Mouse (Mus musculus) frontal cortex, postnatal 14 days (tissue): ENCODE data around the gene Srxn1.

Experiments used
- DNase-seq, 2 experiments: peaks; one replicate each; pipeline ENCODE4 v3.0.0; 2022; ENCODE audit warnings: low spot score in 2 of 2

Srxn1 gene

DNA sequence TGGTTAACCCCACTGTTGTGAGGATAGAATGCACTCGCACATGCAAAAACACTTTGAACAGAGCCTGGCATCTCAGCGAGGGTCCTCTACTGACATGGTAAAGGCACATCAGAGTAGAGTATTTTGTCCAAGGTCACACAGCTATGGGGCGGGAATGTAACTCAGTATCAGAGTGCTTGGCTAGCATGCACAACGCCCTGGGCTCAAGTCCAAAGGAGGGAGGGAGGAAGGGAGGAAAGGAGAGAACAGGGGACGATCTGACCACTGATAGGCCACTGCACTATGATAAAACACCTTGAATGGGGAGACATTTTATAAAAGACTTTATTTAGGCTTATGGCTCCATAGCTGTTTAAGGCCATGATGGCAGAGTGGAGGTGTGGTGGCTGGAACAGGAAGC lies 15.7 kb upstream of the Srxn1 start:
- no peak for DNase-seq

DNA sequence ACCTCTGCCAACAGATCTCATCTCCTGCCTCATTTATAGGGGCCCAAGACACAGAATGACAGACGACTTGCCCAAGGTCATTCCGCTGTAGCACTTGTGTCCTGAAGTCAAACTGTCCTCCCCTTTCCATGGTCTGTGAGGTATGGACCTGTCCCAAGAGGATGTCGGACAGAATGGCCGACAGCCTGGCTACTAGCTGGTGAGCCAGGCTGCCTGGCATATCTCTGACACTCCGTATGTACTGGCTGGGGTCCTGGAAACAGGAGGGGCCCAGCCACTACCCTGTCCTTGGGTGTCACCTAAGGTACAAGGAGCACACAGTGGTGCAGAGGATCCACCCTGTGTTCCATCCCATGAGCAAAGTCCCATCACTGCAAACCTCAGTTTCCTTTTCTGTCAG lies 14.8 kb upstream of the Srxn1 start:
- DNase-seq: no peak

DNA sequence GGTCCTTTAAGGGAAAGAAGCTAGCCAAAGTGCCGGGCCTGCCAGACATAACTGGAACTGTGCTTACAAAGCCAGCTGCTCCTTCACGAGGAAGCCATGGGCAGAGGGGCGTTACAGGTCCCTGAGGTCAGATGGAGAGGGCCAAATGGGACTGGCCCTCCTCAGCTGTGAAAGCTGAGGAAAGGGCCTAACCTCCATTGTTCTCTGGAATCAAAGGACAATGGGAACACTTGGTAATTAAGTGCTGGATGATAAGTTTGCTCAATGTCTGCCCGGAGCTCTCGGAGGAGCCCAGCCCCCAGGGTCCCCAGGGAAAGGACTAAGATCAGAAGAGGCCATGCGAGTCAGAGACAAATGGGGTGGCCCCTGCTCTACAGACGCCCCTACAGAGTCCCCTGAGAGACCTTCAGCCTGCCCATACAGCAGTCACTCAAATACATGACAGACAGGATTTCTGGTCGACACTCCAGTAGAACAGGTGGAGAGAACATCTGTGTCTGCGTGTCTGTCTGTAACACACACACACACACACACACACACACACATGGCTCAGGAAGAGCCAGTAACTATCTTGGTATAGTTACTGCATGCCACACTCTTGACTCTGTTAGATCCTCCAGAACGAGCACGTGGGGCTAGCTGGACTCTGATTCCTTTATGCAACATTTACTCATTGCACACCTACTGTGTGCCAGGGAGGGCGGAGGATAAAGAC lies 13.8 kb upstream of the Srxn1 start:
- no peak for DNase-seq

DNA sequence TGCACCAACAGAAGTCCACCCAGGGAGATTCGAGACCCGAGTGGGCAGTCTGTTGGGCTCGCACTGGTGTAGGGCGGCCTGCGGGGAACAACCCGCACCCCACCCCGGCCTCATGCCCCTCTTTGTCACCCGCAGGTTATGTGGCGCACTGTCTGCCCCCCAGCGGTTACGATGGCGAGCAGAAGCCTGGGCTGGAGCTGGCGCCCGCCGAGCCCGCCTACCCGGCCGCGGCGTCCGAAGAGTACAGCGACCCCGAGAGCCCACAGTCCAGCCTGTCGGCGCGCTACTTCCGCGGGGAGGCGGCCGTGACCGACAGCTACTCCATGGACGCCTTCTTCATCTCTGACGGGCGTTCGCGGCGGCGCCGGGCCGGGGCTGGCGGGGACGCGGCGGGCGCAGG lies 12.4 kb upstream of the Srxn1 start:
- no peak for DNase-seq

DNA sequence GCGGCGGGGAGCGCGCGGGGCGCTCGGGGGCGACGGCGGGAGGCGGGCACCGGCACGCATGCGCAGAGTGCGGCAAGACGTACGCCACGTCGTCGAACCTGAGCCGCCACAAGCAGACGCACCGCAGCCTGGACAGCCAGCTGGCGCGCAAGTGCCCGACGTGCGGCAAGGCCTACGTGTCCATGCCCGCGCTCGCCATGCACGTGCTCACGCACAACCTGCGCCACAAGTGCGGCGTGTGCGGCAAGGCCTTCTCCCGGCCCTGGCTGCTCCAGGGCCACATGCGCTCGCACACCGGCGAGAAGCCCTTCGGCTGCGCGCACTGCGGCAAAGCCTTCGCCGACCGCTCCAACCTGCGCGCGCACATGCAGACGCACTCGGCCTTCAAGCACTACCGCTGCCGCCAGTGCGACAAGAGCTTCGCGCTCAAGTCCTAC lies 11.9 kb upstream of the Srxn1 start:
- DNase-seq: no peak

DNA sequence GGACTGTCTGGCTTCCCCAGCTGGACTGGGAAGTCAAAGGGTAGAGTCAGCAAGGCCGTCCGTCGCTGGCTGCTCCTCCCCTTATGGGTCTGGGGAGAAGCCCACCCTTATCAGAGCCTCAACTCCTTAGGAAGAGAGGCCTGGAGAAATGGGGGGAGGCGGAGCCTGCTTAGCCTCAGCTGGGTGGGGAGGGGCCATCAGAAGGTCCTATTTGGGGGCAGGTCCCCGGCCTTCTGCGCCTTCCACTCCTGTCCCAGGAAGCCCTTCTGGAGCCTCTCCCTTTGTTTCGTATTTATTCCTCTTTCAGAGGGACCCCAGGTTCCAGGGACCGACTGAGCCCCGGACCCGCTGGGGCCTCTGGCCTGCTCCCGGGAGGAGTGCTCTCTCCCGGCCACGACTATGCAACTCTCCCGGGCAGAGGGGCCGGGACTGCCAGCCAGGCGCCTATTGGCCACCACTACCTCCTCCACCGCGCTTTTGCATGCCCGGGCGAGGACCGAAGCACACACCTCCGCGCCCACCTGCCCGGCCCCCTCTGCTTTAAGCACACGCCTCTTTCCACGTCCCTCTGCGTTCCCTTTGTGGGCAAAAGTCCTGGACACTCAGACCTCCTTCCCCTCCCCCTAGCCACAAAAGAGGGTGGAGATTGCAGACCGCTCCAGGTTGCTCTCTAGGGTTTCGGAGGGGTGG lies 10.3 kb upstream of the Srxn1 start:
- DNase-seq: no peak

DNA sequence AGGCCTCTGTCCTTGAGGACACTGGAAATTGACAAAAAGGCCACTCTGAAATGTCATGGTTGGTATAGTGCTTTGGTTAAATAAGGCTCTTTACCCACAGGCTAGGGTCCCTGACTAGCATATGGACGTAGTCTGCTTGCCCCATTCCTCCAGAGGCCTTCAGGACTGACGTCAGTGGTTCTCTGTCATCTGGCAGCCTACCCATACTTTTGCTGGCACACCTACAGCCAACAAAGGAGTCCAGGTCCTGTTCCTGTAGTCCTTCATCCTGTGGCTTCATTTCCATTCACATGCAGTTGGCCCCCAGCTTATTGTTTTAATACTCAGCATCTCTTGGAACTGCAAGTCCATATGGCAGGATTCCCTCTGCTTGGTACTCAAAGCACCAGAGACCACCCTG lies 8.4 kb upstream of the Srxn1 start:
- no peak for DNase-seq

DNA sequence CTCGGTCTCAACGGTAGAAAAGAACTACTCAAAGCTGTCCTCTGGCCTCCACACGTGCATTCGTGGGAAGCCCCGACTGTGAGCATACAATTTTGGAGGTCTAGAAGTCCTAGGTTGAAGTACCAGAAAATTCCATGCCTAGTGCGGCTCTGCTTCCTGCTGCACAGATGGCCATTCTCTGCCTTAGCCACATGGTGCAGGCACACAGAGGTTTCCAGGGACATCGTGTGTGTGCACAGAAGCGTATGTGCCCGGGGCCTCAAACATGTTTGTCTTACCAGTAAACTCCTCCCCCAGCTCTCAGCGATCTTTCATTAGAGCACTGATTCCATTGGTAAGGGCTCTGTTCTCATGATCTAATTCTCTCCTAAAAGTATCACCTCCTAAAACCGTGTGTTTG lies 7.4 kb upstream of the Srxn1 start:
- DNase-seq: no peak

DNA sequence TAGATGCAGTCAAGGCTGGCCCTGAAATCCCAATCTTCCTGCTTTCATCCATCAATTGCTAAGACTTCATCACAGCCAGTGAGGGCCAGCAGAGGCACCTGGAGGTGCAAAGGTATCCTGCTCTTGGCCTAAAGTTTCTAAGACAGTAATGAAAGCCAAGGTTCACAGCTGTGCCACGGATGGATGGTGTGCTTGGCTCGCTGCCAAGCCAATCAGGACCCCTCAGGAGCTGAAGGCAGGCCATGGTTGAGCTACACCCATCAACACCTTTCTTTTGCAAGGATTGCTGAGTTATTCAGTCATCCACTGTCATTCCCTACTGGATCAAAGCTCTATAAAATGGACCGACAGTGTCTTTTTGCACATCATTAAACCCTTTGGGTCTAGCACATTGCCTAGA lies 5.8 kb upstream of the Srxn1 start:
- DNase-seq: no peak

DNA sequence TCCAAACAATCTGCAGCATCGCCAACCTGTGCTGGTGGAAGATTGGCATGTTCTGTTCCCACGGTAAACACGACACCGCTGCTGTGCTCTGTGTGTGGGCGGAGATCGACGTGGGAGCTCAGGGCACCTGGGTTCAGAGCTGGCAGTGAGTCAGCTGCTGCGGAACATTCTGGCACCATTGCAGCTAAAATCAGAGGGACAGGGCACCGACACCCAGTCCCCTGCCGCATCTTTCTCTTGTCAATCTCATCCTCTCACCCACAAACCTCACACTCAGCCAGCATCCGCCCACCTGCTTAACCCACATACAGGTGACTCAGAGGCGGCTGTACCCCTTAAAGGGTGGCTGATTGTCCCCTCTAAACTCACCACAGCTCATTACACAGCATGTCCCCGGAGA lies 3.6 kb upstream of the Srxn1 start:
- DNase-seq: no peak

DNA sequence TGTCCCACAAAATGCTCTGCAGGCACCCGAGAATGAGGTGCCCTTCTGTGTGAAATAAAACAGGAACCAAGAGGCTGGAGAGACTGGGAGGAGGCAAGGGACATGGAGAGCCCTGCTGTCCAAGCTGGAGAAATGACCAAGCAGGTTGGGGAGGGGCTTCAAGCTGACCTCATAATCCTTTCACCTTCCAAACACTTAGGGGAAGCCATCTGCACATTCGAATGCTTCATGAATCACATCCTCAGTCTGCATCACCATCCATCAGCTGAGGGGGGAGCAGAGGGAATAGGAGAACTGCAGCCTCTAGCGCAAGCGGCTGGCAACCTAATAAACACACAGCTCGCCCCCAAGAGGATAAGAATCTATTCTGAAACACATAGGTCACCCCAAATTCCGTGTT lies 2.9 kb upstream of the Srxn1 start:
- no peak for DNase-seq

DNA sequence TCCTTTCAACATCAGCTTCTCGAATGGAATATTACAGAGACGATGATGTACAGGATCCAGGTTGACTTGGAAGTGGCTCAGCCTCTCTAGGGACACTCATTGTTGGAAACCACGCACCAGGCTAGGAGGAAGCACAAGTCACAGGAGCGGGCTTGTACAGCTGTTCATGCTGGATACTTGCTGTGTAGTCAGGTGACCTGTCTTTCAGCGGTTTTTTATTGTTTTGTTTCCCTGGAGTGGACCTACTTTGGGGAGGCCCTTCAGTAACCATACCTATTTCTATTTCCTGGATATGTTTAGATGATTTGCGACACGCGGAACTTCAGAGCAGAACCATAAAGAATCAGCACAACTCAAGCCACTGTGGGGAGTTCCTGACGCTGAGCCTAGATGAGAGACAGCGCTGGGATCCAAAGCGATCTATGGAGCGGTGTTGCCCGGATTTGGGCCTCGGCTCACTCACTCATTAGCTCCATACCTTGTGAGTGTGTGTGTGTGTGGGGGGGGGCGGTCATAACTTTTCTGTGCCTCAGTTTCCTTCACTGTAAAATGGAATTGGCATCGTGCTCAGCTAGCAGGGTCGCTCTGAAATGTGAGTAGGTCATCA lies 502 bp upstream of the Srxn1 start:
- no peak for DNase-seq

DNA sequence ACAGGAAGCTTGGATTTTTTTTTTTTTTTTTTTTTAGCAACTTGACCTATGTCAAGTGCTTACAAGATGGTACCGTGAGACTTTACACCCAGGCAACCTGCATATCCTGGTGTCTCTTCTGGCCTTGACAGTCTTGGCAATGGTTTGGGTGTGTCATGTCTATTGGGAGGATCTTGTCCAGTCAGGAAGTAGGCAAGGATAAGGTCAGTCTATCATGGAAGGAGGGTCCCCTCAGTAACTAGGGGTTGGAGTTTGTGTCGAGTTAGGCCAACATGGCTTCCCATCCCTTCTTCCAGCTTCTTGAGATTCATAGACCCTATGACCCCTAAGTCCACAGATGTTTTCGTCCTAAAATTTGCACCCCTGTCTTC lies 894 bp downstream of the Srxn1 start:
- no peak for DNase-seq

DNA sequence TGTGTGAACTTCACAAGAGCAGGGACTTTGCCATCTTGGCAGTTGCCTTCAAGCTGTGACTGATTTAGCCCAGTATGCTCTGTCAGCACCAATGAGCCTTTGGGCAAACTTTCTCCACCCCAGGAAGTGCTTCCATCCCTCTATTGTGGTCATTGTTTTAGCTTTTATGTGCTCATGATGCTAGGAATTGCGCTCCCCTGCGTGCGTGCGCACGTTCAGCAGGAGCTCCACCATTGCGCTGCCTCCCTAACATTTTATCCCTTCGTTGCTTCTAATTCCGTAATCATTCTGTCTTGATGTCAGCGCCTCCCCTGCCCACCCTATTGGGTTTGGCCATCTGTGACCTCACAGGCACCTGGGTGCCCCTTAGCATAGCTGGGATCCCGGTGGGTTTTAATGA lies 1.3 kb downstream of the Srxn1 start:
- DNase-seq: no peak

DNA sequence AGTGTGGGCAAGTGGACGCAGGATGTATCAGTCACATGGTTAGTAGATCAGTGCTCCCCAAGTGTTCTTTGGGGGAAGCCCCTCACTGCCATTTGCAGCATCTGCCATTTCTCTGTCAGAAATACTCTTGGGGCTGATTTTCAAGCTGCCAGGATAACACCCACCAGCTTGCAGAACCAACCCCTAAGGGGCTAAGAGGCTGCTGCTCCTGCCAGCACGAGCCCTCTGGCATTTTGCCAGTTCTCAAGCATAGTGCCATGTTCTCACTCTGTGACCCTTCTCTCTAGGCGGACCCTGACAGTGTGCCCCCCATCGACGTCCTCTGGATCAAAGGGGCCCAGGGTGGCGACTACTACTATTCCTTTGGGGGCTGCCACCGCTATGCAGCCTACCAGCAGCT lies 3.4 kb downstream of the Srxn1 start:
- DNase-seq: no peak

DNA sequence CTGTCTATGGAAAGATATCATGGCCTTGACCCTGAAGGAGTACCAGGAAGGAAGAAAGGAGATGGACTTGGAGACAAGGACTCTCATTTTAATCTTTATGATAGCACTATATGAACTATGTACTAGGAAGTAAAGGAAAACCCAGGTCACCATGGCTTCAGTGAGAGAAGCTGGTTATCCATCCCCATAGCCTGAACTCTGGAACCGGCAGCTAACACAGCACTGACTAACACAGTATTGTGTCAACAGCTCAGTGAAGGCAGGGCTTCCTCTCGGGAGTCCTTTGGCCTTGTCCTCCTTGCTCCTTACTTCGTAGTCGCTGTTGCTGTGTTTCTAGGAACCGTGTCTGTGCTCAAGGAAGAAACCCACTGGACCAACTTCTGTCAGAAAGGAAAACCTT lies 4.1 kb downstream of the Srxn1 start:
- DNase-seq: no peak

DNA sequence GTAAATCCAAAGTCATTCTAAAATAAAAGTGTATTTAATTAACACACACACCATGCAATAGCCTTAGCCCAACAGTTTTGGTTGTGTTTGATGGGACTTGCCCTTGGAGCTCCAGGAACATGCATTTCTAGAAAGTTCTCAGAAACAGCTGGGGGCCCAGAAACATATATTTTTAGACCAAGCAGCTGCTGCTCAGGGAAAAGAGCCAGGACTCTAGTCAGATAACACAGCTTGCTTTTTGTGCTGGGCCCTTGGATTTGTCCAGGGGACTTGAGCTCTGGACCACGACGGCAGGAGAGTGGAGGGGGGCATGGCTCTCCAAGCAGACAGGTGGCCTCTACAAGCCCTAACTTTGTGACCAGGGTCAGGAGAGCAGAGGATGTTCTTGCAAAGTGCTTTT lies 6.0 kb downstream of the Srxn1 start:
- DNase-seq: no peak

DNA sequence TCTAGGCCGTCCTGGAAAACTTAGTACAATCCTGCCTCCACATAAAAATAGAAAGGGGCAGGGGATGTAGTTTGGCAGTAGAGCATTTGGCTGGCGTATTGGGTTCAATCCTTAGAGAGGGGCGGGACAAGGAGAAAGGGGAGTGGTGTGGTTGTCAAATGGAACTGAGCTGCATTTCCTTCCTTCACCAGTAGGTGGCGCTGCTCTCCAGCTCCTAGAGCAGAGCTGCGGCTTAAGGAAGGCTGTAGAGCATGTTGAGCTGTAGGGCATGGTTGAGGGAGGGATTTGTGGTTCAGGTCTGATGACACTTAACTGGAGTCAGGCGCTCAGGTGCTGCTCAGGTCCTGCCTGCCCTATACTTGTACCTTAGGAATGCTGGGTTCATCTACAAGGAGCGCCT lies 6.6 kb downstream of the Srxn1 start:
- DNase-seq: peak; percentile 83 to 94

DNA sequence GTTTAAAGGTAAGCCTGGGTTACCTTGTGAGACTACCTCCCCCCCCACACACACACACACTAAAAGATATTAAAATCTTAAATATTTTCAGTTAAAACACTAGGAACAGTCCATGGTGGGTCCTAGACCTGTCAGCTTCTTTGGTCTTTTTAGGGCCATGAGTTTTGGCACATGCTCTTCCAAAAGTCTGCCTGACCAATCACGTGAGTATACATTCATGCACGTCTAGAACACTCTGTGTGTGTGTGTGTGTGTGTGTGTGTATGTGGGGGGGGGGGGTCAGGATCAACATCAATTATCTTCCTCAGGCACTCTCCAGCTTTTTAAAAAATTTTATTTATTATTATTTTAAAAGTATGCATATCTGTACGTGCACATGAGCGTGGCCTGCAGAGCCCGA lies 7.2 kb downstream of the Srxn1 start:
- DNase-seq: no peak

DNA sequence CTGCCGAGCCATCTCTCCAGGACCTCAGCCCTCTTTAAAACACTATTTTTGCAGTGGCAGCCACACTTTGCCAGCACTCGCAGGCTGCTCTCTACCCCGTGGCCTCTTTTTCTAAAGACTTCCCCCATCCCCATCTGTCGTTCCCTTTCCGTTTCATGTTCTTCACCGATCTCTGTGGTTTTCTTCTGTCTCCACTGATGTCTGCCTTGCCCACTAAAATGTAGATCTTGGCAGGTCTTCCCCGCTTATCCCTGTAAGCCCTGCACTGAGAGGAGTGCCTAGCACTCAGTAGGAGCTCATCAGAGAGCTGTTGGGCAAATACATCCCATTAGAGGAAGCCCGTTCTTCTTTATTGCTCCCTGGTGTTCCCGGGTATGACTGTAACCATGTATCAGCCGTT lies 7.7 kb downstream of the Srxn1 start:
- DNase-seq: no peak

DNA sequence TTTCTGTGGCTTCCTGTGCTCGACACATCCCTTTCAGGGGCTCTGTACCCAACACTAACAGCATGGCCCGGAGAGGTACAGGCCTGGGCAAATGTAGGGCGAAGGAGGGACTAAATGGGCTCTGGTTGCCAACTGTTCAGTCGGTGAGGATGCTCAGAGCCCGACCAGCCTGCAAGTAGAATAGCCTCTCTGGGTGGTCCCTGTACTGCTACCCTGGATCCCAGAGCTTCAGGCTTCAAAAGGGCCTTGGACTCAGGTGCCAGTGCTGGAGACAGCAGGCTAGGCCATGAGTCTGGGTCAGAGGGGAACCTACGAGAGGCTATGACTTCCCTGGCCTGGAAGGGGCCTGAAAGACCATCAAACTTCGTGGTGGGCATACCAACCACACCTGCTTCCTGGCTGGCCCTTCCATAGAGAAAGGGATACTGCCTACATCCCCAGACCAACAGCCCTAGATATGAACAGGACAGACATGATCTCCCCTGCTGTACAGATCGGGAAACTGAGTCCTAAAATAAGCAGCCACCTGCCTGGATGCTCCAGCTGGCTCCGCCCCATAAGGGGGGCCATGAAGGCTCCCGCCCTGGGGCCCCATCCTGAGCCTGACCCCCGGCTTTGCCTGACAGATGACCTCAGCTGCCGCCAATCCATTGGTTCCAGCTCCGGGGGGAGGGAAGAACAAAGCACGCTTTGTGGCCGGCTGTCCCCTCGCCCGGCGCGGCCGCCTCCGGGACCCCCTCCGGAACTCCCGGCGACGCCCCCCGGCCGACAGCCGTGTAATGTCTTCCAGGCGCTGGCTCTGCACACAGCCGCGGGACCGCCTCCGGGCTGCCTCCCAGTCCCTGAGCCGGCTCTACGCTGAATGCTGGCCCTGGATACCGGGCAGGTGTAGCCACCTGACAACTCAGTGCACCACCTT lies 9.0 kb downstream of the Srxn1 start:
- DNase-seq: no peak

DNA sequence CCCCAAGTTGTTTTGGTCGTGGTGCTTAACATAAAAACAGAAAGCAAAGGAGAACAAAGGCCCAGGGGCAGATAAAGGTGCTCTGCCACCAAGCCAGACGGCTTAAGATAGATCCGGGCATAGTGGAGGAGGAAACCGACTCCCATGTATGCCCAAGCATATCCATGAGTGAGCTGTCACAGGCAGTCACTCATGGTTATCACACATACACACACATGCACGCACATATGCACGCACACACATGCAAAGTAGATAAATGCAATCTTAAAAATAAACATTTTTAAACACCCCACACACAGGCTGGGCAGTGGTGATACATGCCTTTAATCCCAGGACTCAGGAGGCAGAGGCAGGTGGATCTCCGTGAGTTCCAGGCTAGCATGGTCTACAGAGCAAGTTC lies 12.4 kb downstream of the Srxn1 start:
- DNase-seq: no peak
